Mouse (Mus musculus) neural tube, embryonic 13.5 days (tissue): ENCODE results near the gene Shmt1. TPM values are rescaled to one million over a fixed set of nuclear protein-coding genes. Genes with fewer than 3 reads are reported as not detected.

Experiments used
- ATAC-seq: fragments of 200-750 bp; cut with Nextera tagmentation; 2 replicates; pipeline ENCODE4 v1.8.0; 2017; ENCODE audit warnings: low read depth, mild to moderate bottlenecking, moderate TSS enrichment, moderate library complexity
- H3K27ac ChIP-seq: fragments of 300-500 bp; sonication (generic); replicated peaks from 2 replicates; pipeline ENCODE4 v1.5.1; 2015; ENCODE audit warnings: moderate library complexity, mild to moderate bottlenecking, inconsistent platforms
- H3K27me3 ChIP-seq: fragments of 300-500 bp; sonication (generic); 2 replicates; pipeline ENCODE4 v1.6.1; 2015; ENCODE audit warnings: mild to moderate bottlenecking, inconsistent platforms
- H3K36me3 ChIP-seq: fragments of 300-500 bp; sonication (generic); 2 replicates; pipeline ENCODE4 v1.6.1; 2015; ENCODE audit warnings: mild to moderate bottlenecking, inconsistent platforms
- H3K4me1 ChIP-seq: fragments of 300-500 bp; sonication (generic); replicated peaks from 2 replicates; pipeline ENCODE4 v1.6.1; 2015; ENCODE audit warnings: inconsistent platforms
- H3K4me2 ChIP-seq: fragments of 300-500 bp; sonication (generic); 2 replicates; pipeline ENCODE4 v1.6.1; 2015; ENCODE audit warnings: inconsistent platforms, mild to moderate bottlenecking, moderate library complexity
- H3K4me3 ChIP-seq: fragments of 300-500 bp; sonication (generic); 2 replicates; pipeline ENCODE4 v1.5.1; 2015; ENCODE audit warnings: mild to moderate bottlenecking, inconsistent platforms
- H3K9ac ChIP-seq: fragments of 300-500 bp; sonication (generic); 2 replicates; pipeline ENCODE4 v1.6.1; 2015; ENCODE audit warnings: moderate library complexity, mild to moderate bottlenecking, inconsistent platforms
- H3K9me3 ChIP-seq: fragments of 300-500 bp; sonication (generic); 2 replicates; pipeline ENCODE4 v1.6.1; 2016; ENCODE audit warnings: inconsistent platforms
- WGBS: fragments of 180-500 bp; shearing (Covaris S2); methylation state at CpG from one replicate; pipeline ENCODE4 v1.1.7; 2015; 5-methylcytosine and 5-hydroxymethylcytosine counted together
- polyA plus RNA-seq: library from polyadenylated mRNA; unstranded; fragments of >200 nt; fragmentation: Nextera tagmentation; extraction: Ambion mirVana; gene quantifications from 2 replicates; pipeline ENCODE4 v1.2.1, GENCODE M21; 2015

Gene Shmt1
- polyA plus RNA-seq, 1 experiment from 2014 or later = 5.0 TPM

- Histone ChIP-seq H3K9me3 (no peaks in the 10 kb centered on the region), H3K36me3 (peaks cover 39% of the 10 kb centered on the region), H3K27me3 (no peaks in the 10 kb centered on the region), H3K27ac (no peak overlapping the region), H3K4me3 (no peak overlapping the region), H3K4me2 (no peak overlapping the region), H3K9ac (no peak overlapping the region), H3K4me1 (no peaks in the 10 kb centered on the region)
- ATAC-seq = no peak
- 89% methylated on average over 3 of the region's 3 CpGs for WGBS
Observed at GRCm38 (mm10) chr11:60761681-60762080, 49.8 kb downstream of the Shmt1 start.

- Histone ChIP-seq H3K27ac (no peak overlapping the region), H3K27me3 (no peaks in the 10 kb centered on the region), H3K9me3 (no peaks in the 10 kb centered on the region), H3K4me1 (no peaks in the 10 kb centered on the region), H3K4me3 (no peak overlapping the region), H3K9ac (no peak overlapping the region), H3K36me3 (peaks cover 81% of the 10 kb centered on the region), H3K4me2 (no peak overlapping the region)
- 96% methylated on average over 7 of the region's 7 CpGs for WGBS
- ATAC-seq = no peak
Observed at GRCm38 (mm10) chr11:60755570-60755969, 55.9 kb downstream of the Shmt1 start.

GRCm38 (mm10) chr11:60740321-60740720 is 71.2 kb downstream of the Shmt1 start:
- WGBS = 79% methylated on average over 3 of the region's 3 CpGs
- H3K9me3 ChIP-seq = no peaks in the 10 kb centered on the region
- no peak overlapping the region for H3K4me3 ChIP-seq
- ATAC-seq = no peak
- no peak overlapping the region for H3K9ac ChIP-seq
- no peak overlapping the region for H3K4me2 ChIP-seq
- H3K4me1 ChIP-seq = no peaks in the 10 kb centered on the region
- H3K27me3 ChIP-seq = no peaks in the 10 kb centered on the region
- peaks cover 73% of the 10 kb centered on the region for H3K36me3 ChIP-seq
- H3K27ac ChIP-seq = no peak overlapping the region

Other genes with a start within 250 kb of the Shmt1 start
- gene Llgl1, start 112.0 kb downstream of the Shmt1 start, polyA plus RNA-seq = 53.9 and 54.4 TPM in 2 replicates
- gene Flii, start 84.5 kb downstream of the Shmt1 start, polyA plus RNA-seq = 68.2 and 71.9 TPM in 2 replicates
- 21.3 and 22.0 TPM in 2 replicates for gene Mief2, start 83.3 kb downstream of the Shmt1 start, polyA plus RNA-seq
- gene Top3a, start 34.4 kb downstream of the Shmt1 start, polyA plus RNA-seq = 8.5 and 10.0 TPM in 2 replicates
- gene Smcr8, start 34.2 kb downstream of the Shmt1 start, polyA plus RNA-seq = 6.1 and 6.5 TPM in 2 replicates
- gene Dhrs7b, start 18.9 kb upstream of the Shmt1 start, polyA plus RNA-seq = 31.0 and 32.1 TPM in 2 replicates
- gene Tmem11, start 67.6 kb upstream of the Shmt1 start, polyA plus RNA-seq = 52.6 and 56.0 TPM in 2 replicates
- 28.8 and 30.0 TPM in 2 replicates for gene Natd1, start 103.0 kb upstream of the Shmt1 start, polyA plus RNA-seq
- gene Map2k3, start 120.3 kb upstream of the Shmt1 start, polyA plus RNA-seq = 31.4 and 32.0 TPM in 2 replicates
- 7.8 and 8.1 TPM in 2 replicates for gene Kcnj12, start 210.8 kb upstream of the Shmt1 start, polyA plus RNA-seq